Mouse (Mus musculus) liver, postnatal 0 days (tissue): ENCODE data around the gene Arhgef3.

ENCODE experiments used
- CTCF ChIP-seq: sonication (generic); IDR thresholded peaks from 2 replicates; pipeline ENCODE4 v1.5.1; 2016; ENCODE audit warnings: antibody characterized with exemption, low read depth
- EP300 ChIP-seq: IDR thresholded peaks from 2 replicates; pipeline ENCODE4 v1.6.1; 2016; ENCODE audit warnings: antibody characterized with exemption, low read depth, mild to moderate bottlenecking

DNA sequence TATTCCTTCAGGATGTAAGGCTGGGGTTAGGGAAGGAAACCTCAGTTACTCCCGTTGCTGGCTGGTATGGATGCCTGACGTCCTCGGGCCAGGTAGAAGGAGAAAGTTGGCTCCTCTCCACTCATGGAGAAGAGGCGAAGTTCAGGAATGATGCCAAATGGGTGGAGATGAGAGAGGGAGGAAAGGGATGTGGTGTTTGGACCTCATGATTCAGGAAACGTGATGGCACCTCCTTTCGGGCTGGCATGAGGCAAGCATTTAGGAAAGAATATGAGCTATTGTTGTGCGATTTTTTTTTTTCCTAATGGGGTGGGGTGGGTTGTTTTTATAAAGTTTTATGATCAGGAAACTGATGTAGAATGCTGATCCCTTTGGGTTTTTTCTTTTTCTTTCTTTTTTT, 210.0 kb downstream of the Arhgef3 start:
- TF ChIP-seq EP300: no peak
- no peak for TF ChIP-seq CTCF
